Mouse (Mus musculus): ENCODE measurements around the gene Txnrd2. TPM values are rescaled to one million over a fixed set of nuclear protein-coding genes. Genes with fewer than 3 reads are reported as not detected.

The Txnrd2 gene
- polyA plus RNA-seq (2015; fragmentation: Nextera tagmentation; extraction: Ambion mirVana): 38.4 and 39.6 TPM in 2 replicates

- Histone ChIP-seq H3K9me3 (replicated peaks; ENCODE audit: control insufficient read depth, low read length) (no peaks in the 10 kb centered on the region), H3K4me1 (ENCODE audit: control insufficient read depth, insufficient read depth, low read length) (peaks cover 37% of the 10 kb centered on the region), H3K9ac (ENCODE audit: low read length) (peak within 1 kb of the TSS; percentile 85), H3K36me3 (ENCODE audit: control insufficient read depth, insufficient read depth) (peaks cover 13% of the 10 kb centered on the region), H3K27me3 (ENCODE audit: control insufficient read depth, insufficient read depth, low read length) (no peaks in the 10 kb centered on the region), H3K27ac (ENCODE audit: low read length) (peak within 1 kb of the TSS; percentile 81), H3K4me2 (ENCODE audit: low read depth, low read length) (peak within 1 kb of the TSS; percentile 96), H3K4me3 (ENCODE audit: low read length) (peak within 1 kb of the TSS; percentile 78)
- WGBS: under 1% methylated on average over 52 of the region's 52 CpGs
- peak; percentile 78 for ATAC-seq (replicated peaks; ENCODE audit: extremely low read depth, insufficient read depth, low FRiP score)
Observed at GRCm38 (mm10) chr16:18426215-18426791, at the start of gene Txnrd2. TSS of gene Txnrd2 (plus strand) at chr16:18426384.

DNA sequence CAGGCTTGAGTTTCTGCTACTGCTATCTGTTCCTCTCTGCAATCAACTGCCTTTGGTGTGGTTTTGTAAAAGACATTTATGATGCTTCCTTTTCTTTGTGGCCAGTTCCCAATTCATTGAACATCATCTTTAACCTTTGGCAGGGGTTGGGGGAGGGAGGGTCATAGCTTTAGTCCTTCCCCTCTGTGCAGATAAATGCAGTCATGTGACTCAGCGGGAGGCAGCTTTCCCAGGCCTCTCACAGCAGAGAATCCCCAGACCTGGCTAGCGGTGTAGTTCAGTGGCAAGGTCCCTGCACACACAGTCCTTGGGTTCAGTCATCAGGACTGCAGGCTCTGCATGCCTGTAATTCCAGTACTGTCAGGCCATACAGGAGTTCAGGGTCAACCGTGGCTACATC lies 49.0 kb upstream of the Txnrd2 start:
- 19% methylated on average over 3 of the region's 3 CpGs for WGBS
- Histone ChIP-seq H3K9me3 (replicated peaks; ENCODE audit: control insufficient read depth, low read length) (no peaks in the 10 kb centered on the region), H3K9ac (ENCODE audit: low read length) (no peak overlapping the region), H3K4me2 (ENCODE audit: low read depth, low read length) (no peak overlapping the region), H3K27me3 (ENCODE audit: control insufficient read depth, insufficient read depth, low read length) (no peaks in the 10 kb centered on the region), H3K36me3 (ENCODE audit: control insufficient read depth, insufficient read depth) (no peaks in the 10 kb centered on the region), H3K27ac (ENCODE audit: low read length) (peak overlapping the region; percentile 37; the same call in 1 of the 2 replicates), H3K4me3 (ENCODE audit: low read length) (no peak overlapping the region), H3K4me1 (ENCODE audit: control insufficient read depth, insufficient read depth, low read length) (peaks cover 15% of the 10 kb centered on the region)
- ATAC-seq (replicated peaks; ENCODE audit: extremely low read depth, insufficient read depth, low FRiP score): no peak

GRCm38 (mm10) chr16:18378489-18378888 lies 47.7 kb upstream of the Txnrd2 start:
- no peaks in the 10 kb centered on the region for H3K36me3 ChIP-seq (ENCODE audit: control insufficient read depth, insufficient read depth)
- H3K9me3 ChIP-seq (replicated peaks; ENCODE audit: control insufficient read depth, low read length): no peaks in the 10 kb centered on the region
- no peak overlapping the region for H3K4me3 ChIP-seq (ENCODE audit: low read length)
- H3K27ac ChIP-seq (ENCODE audit: low read length): no peak overlapping the region
- 44% methylated on average over 1 of the region's 1 CpGs for WGBS
- no peak overlapping the region for H3K4me2 ChIP-seq (ENCODE audit: low read depth, low read length)
- H3K9ac ChIP-seq (ENCODE audit: low read length): no peak overlapping the region
- no peak for ATAC-seq (replicated peaks; ENCODE audit: extremely low read depth, insufficient read depth, low FRiP score)
- peaks cover 23% of the 10 kb centered on the region for H3K4me1 ChIP-seq (ENCODE audit: control insufficient read depth, insufficient read depth, low read length)
- no peaks in the 10 kb centered on the region for H3K27me3 ChIP-seq (ENCODE audit: control insufficient read depth, insufficient read depth, low read length)

DNA sequence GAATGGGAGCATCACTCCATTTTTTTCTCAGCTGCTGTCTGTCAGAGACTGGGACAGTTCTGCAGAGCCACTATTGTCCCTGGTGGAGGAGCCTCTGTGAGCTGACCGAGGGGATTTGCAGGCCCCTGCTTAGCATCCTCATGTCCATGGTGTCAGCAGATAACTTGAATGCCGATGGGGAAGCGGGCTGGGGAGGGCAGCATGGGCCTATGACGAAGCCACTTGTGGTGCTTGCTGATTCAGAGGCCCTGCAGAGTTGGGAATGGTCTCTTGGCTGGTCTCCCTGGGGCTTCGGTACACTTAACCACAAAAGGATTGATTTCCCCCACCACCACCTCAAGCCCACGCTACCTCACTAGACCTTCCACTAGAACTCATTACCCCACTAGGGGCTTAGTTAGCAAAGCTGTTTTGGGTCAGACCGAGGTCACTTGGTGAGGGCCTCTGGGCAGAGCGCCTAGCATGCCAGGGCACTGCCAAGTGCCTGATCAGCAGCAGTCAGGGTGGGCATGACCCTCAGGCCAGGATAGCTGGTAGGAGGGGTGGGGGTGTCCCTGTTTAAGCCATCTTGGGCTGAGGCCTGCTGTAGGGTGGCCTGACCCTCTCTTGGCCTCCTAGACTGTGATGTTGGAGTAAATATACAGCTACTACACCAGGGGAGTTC lies 46.7 kb upstream of the Txnrd2 start:
- Histone ChIP-seq H3K4me3 (ENCODE audit: low read length) (no peak overlapping the region), H3K4me1 (ENCODE audit: control insufficient read depth, insufficient read depth, low read length) (peaks cover 27% of the 10 kb centered on the region), H3K4me2 (ENCODE audit: low read depth, low read length) (no peak overlapping the region), H3K9me3 (replicated peaks; ENCODE audit: control insufficient read depth, low read length) (no peaks in the 10 kb centered on the region), H3K36me3 (ENCODE audit: control insufficient read depth, insufficient read depth) (no peaks in the 10 kb centered on the region), H3K27me3 (ENCODE audit: control insufficient read depth, insufficient read depth, low read length) (no peaks in the 10 kb centered on the region), H3K27ac (ENCODE audit: low read length) (peak overlapping the region; percentile 16), H3K9ac (ENCODE audit: low read length) (0 out of 2 replicates have a peak overlapping the region, but pooled peaks have one; percentile 34)
- ATAC-seq (replicated peaks; ENCODE audit: extremely low read depth, insufficient read depth, low FRiP score): no peak
- WGBS: 65% methylated on average over 8 of the region's 8 CpGs

- Histone ChIP-seq H3K4me1 (ENCODE audit: control insufficient read depth, insufficient read depth, low read length) (peaks cover 27% of the 10 kb centered on the region), H3K27ac (ENCODE audit: low read length) (no peak overlapping the region), H3K9me3 (replicated peaks; ENCODE audit: control insufficient read depth, low read length) (no peaks in the 10 kb centered on the region), H3K4me2 (ENCODE audit: low read depth, low read length) (no peak overlapping the region), H3K9ac (ENCODE audit: low read length) (no peak overlapping the region), H3K36me3 (ENCODE audit: control insufficient read depth, insufficient read depth) (no peaks in the 10 kb centered on the region), H3K27me3 (ENCODE audit: control insufficient read depth, insufficient read depth, low read length) (no peaks in the 10 kb centered on the region), H3K4me3 (ENCODE audit: low read length) (no peak overlapping the region)
- ATAC-seq (replicated peaks; ENCODE audit: extremely low read depth, insufficient read depth, low FRiP score): no peak
- WGBS: 55% methylated on average over 6 of the region's 6 CpGs
Observed at GRCm38 (mm10) chr16:18380495-18381063, 45.6 kb upstream of the Txnrd2 start.

- no peaks in the 10 kb centered on the region for H3K27me3 ChIP-seq (ENCODE audit: control insufficient read depth, insufficient read depth, low read length)
- peaks cover 28% of the 10 kb centered on the region for H3K4me1 ChIP-seq (ENCODE audit: control insufficient read depth, insufficient read depth, low read length)
- no peaks in the 10 kb centered on the region for H3K36me3 ChIP-seq (ENCODE audit: control insufficient read depth, insufficient read depth)
- H3K9me3 ChIP-seq (replicated peaks; ENCODE audit: control insufficient read depth, low read length): no peaks in the 10 kb centered on the region
- no peak overlapping the region for H3K4me3 ChIP-seq (ENCODE audit: low read length)
- no peak overlapping the region for H3K27ac ChIP-seq (ENCODE audit: low read length)
- 68% methylated on average over 6 of the region's 6 CpGs for WGBS
- H3K4me2 ChIP-seq (ENCODE audit: low read depth, low read length): no peak overlapping the region
- no peak for ATAC-seq (replicated peaks; ENCODE audit: extremely low read depth, insufficient read depth, low FRiP score)
- H3K9ac ChIP-seq (ENCODE audit: low read length): no peak overlapping the region
Observed at GRCm38 (mm10) chr16:18381621-18382258, 44.4 kb upstream of the Txnrd2 start.

DNA sequence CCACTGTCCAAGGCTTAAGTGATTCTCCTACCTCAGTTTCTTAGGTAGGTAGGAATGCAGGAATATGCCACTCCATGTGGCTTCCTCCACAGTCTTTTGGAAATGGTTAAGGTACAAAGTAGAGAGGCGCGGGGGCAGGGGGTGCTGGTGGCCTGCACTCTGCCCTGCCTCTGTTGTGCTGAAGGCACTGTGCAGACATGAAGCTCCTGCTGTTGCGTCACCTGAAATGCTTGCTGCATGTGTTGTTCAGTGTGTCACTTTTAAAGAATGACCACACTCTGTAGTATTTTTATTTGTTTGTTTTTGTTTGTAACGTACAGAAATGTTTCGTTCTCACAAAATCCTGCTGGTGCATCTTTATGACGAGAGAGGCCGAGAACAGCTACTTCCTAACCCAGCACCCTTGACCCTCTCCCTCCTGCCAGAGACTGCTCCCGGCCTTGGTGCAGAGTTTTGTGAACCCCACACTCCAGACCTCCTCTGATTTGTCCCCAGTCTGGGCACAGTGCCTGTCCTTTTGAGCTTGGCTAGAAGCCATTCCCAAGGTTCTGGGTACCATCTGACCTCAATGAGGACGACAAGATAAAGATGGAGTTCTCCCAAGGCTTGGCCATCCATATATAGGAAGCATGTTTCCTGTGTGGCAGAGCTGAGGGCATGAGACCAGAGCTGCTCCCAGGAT lies 43.0 kb upstream of the Txnrd2 start:
- H3K4me2 ChIP-seq (ENCODE audit: low read depth, low read length): no peak overlapping the region
- peak; percentile 63 for ATAC-seq (replicated peaks; ENCODE audit: extremely low read depth, insufficient read depth, low FRiP score)
- H3K4me3 ChIP-seq (ENCODE audit: low read length): no peak overlapping the region
- H3K36me3 ChIP-seq (ENCODE audit: control insufficient read depth, insufficient read depth): no peaks in the 10 kb centered on the region
- H3K27me3 ChIP-seq (ENCODE audit: control insufficient read depth, insufficient read depth, low read length): no peaks in the 10 kb centered on the region
- H3K27ac ChIP-seq (ENCODE audit: low read length): peak overlapping the region; percentile 41
- H3K4me1 ChIP-seq (ENCODE audit: control insufficient read depth, insufficient read depth, low read length): peaks cover 35% of the 10 kb centered on the region
- WGBS: 62% methylated on average over 9 of the region's 9 CpGs
- no peak overlapping the region for H3K9ac ChIP-seq (ENCODE audit: low read length)
- no peaks in the 10 kb centered on the region for H3K9me3 ChIP-seq (replicated peaks; ENCODE audit: control insufficient read depth, low read length)

- WGBS: 48% methylated on average over 3 of the region's 3 CpGs
- Histone ChIP-seq H3K36me3 (ENCODE audit: control insufficient read depth, insufficient read depth) (no peaks in the 10 kb centered on the region), H3K4me3 (ENCODE audit: low read length) (no peak overlapping the region), H3K27ac (ENCODE audit: low read length) (peak overlapping the region; percentile 41), H3K9me3 (replicated peaks; ENCODE audit: control insufficient read depth, low read length) (no peaks in the 10 kb centered on the region), H3K4me2 (ENCODE audit: low read depth, low read length) (no peak overlapping the region), H3K4me1 (ENCODE audit: control insufficient read depth, insufficient read depth, low read length) (peaks cover 41% of the 10 kb centered on the region), H3K27me3 (ENCODE audit: control insufficient read depth, insufficient read depth, low read length) (no peaks in the 10 kb centered on the region), H3K9ac (ENCODE audit: low read length) (no peak overlapping the region; the same call in 1 of the 2 replicates)
- no peak for ATAC-seq (replicated peaks; ENCODE audit: extremely low read depth, insufficient read depth, low FRiP score)
Observed at GRCm38 (mm10) chr16:18383756-18384155, 42.4 kb upstream of the Txnrd2 start.

All from heart, embryonic 16.5 days (tissue).